Mouse (Mus musculus) spleen, postnatal 10 days (tissue): Measurements from ENCODE around the gene Ror2.

ENCODE experiments used
- DNase-seq, 2 experiments: peaks; one replicate each; pipeline ENCODE4 v3.0.0; 2021 to 2022; ENCODE audit warnings: low spot score in 2 of 2

Gene Ror2

DNA sequence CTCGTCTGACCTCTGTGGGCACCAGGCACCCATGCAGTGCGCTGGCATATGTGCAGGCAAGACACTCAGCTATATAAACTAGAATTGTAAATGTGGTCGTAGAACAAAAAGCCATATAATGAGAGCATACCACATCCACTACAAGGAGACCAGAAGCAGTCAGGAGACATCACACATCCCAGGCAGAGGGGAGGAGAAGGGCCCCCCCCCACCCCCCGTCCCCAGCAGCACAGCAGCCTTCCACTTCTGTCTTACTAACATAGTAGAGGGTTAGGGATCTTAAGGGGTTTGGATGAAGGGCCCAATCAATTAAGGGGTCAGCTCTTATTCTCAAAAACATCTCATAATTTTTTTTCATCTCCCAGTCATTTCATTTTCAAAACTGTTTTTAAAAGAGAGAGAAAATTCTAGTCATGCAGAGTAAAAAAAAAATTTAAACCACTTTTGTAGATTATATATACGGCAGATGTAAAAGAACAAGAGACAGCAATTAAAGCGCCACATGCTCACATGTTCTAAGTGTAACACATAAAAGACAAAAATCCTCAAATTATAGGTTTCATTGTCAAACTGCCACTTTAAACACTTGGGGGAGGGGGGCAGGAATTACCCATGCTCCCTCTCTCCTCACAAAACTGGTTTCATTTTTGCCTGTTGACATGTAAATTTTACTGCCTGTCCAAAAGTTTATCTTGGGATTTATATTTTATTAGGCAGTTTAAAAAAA lies 89.8 kb downstream of the Ror2 start:
- no peak for DNase-seq

DNA sequence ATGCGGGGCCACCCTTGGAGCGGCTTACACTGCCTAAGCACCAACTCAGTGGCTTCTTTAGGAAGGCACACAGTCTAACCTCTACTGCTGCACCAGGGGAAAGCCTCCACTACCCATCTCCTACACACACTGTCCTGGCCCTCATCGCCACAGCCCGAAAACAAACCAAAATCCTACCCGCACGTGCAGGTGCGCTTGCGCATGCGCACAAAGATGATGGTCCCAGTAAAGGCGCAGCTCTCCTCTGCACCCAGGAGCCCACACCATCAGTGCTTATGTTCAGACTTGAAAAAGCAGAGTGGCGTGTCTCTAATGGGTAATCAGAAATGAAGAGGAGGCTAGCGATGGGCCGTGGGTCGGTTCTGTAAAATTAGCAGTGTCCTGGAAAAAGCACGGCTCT lies 91.6 kb downstream of the Ror2 start:
- no peak for DNase-seq

DNA sequence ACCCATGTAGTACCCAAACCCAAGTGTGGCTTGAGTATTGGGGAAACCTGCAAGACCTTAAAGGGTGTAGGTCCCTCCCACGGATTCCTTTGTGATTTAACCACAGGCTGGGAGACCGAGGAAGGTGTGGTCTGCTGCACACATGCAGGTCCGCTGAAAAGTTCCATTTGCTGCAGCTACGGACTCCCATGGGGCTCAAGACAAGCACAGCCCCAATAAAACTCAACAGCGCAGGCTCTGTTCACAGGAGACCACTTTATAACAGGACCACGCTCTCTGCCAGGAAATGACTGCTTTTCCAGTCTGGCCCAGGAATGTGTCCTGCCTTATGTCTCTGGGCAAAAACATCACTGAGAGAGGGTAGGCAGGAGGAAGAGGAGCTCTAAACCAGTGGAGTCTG lies 92.2 kb downstream of the Ror2 start:
- DNase-seq, result no peak

DNA sequence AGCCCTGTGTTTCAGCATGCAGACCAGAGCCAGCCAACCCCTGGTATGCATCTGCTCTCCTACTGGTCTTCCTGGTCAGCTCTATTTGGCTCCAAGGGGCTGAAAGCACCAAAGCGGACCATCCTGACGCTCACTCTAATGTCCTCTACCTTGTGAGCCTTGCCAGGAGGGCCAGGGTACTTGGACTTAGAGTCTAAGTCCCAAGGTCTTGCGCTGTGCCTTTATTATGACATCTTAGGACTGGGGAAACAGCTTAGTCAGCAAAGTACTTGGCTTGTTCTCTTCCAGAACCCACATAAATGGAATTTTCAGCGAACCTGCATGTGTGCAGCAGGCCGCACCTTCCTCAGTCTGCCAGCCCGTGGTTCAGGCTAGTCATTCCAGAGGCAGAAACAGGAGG lies 93.6 kb downstream of the Ror2 start:
- no peak for DNase-seq

DNA sequence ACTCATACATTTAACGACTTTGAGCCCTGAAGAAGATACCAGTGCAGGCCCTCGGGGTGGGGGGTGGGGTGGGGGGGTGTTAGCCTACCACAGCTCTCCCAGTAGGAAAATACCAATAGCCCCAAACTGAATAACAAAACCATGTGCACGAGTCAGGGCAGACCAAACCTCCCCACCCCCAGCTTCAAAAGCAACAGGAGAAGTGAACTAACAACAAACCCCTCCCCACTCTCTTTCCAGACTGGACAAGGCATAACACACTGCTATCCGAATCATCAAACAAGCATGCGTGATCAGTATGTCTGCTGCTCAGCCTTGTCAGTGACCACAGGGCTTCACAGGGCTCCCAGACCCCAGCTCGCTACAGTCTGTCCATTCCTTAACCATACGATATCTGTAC lies 94.3 kb downstream of the Ror2 start:
- DNase-seq, result no peak

DNA sequence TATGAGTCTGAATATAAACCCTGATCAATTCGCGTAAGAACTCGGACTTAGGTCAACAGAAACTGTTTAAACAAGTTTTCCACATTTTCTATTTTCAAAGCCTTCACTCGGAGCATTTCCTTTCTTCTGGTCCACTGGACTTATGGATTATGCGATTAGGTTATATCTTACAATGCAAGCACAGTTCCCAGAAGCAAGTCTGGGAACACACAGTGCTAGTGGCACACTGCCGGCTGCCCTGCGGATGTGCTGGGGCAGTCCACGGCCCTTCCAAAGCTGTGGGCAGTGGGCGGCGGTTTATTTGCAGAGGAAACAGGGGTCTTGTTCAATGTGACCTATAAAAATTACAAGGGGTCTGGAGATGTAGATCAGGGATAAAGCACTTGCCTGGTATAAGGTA lies 97.0 kb downstream of the Ror2 start:
- no peak for DNase-seq

DNA sequence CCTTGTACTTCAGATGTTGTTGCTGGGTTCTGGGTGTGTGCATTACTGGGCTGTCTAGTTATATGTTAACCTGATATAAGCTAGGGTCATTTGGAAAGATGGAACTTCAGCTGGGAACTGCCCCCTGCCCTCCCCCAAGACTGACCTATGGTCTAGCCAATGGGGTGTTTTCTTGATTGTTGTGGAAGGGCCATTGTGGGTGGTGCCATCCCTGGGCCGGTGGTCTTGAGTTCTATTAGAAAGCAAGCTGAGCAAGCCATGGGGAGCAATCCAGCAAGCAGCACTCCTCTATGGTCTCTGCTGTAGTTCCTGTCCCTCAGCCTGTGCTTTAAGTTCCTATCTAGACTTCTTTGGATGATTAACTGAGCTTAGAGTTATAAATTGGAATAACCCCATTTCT lies 101.1 kb downstream of the Ror2 start:
- DNase-seq, result no peak

DNA sequence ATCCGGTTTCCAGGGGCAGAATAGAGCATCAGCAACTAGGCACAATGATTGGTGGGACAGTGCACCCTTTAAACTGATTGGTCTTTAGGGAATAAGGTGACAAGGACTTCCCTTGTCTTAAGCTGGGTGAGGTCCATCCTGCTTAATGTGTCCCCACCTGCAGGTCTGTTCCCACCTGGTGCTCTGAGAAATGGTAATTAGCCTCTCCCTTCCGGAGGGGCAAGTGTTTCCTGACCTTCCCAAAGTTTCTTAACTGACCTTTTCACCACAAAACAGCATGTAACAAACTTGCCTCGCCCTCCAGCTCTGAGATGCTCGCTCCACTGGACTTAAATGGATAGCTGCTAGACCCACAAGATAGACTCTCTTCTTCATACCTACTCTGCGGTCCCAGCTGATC lies 101.8 kb downstream of the Ror2 start:
- no peak for DNase-seq

DNA sequence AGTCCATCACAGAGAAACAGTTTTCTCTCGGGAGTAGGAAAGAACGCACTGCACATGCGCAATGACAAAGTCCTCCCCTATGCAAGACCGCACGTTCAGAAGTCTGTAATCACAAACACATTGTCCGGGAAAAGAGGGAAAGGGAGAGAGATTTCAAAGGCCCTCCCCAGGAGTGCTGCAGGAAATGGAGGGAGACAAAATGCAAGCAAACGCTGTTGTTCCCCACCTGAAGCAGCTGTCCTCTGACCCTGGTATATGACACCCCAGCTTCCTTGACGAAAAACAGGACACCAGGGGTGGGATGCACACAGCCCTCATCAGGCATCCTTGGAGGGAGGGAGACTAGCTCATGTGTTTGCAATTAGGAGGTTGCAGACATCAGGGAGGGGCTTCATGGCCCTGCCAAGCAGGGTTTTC lies 102.8 kb downstream of the Ror2 start:
- DNase-seq, result no peak

DNA sequence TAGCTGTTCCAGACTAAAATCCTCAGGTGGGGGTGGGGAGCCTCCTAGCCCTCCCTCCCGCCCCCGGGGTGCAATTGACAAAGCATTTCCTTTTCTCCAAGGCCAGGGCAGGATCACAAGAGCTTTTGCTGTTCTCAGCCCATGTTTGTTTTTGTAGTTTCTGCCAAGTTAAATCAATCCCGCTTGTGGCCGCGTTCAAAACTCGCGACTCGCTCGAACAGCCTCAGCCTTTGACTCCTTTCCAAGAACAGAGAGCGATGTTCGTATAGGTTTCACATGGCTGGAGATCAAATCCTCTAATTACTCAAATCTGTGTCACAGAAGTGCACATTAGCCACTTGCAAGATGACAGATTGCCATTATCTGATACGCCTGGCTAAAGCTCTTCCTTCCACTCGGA lies 107.3 kb downstream of the Ror2 start:
- no peak for DNase-seq

DNA sequence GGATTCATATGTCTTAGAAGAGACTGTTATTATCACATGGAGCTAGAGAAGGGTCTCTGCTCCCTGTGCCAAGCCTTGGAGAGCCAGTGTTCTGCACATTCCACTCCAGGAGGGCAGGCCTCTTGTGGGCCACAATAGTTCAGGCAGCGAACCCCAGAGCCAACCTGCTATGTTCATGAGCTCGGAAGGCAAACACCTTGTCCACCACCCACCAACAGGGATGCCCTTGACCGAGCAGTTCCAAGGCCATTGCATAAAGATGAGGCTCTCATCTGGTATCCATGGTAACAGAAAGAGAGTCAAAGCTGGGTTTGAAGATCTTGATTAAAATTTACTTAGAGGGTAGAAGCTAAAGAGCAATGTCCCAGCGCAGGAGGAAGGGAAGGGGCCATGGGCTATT lies 107.8 kb downstream of the Ror2 start:
- DNase-seq, result no peak

DNA sequence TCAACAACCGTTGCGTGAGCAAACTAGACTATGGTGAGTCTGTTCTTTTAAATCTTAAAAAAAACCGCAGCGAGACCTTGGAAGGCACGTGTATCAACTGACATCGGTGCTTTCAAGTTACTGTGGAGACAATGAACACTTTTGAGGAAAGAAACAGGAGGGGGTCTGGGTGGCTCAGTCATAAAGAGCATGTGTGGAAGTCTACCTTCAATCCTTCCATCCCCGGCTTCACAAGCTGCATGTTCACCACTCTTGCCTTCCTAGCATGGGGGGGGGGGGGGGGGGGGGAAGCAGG lies 108.6 kb downstream of the Ror2 start:
- no peak for DNase-seq

DNA sequence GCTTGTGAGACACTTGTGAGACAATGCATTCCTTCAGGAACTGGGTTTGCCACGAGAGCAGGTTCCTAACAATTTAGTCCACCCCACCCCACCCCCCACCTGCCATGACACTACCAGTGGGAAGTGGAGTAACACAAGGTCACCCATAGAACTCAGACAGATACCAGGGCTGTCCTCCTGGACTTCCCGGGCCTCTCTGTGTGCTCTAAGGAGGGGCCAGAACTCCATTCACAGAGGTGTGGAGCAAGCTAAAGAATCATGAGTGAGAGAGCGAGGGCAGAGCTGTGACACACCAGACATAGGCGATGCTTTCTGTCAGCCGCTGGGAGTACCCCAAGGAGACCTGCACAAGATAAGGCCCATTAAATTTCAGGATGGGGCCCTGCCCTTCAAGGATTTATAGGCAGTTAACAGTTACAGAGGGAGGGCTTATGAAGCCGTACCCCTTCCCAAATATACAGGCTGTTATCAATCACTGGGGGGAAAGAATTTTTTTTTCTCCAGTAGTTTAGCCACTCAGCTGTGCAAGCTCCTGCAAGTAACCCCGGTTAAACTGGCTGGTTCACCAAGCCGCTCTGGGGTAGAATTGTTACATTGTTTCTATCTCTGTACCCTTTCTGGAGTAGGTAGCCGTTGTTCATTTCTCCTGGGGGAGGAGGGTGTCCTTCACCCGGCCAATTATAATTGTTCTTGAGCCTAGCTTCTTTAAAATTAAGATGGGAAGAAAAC lies 109.1 kb downstream of the Ror2 start:
- no peak for DNase-seq

DNA sequence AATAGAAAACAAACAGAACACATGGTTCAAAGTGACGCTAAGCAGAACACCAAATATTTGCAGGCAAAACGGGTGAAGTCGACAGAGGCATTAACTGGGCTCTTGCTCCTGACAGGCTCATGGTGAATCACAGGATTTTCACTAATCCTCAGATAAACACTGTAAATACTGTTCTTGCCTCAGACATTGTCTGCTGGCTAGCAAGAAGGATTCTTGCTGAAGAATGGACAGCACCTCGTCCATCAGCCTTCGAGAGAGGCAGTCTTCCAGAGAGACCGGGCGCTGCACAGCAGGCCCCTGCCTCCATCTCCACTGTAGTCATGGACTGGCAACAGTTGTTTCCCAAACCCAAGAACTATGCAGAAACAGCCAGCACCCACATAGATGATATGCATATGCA lies 110.9 kb downstream of the Ror2 start:
- no peak for DNase-seq

DNA sequence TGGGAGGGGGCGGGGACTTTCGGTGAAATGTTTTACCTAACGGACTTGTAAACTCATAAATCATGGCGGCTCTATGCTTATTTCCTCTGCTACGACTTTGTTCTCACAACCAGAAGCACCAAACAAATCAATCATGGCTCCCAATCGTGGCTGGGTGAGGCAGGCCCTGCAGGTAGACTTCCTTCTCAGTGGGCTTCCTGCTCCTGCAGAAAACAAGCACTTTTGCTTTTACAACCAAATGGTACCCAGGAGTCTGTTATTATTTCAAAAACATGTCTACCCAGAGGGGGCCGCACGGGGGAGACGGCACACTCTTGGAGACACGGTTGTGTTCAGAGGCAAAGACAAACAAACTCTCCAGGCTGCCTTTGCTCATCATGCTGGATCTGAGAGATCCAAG lies 122.3 kb downstream of the Ror2 start:
- DNase-seq, result no peak

DNA sequence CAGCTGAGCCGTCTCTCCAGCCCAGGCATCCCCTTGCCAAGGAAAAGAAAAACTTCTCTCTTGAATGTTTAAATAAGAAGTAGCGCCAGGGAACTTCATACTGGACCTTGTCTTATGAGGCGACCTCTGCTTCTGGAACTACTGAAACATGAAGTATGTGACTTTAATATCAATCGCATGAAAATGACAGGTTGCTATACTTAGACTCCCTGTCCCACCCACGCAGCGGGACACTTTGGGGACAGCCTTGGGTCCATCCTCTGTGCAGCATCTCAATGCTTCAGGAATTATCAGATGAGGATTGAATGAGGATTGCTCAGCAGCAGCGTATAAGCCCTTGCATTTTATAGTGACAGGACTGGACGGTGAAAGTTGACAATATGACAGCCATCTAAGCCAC lies 122.9 kb downstream of the Ror2 start:
- DNase-seq, result no peak

DNA sequence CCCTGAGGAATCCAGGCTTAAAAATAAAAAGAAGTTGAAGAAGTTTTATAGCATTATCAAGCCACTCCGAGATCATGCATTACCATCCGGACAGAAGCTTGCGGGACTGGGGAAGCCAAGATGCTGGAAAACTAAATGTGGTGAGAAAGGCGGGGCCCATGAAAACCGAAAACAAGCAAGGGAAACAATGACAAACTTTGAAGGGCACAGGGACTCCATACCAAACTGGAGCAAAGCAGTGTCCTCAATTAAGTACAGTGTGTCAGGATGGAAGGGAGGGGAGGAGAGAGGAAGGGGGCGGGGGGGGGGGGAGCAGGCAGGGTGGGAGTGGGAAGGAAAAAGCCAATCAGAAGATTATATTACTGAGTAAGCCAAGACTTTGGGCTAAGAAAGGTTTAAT lies 126.4 kb downstream of the Ror2 start:
- DNase-seq, result no peak

DNA sequence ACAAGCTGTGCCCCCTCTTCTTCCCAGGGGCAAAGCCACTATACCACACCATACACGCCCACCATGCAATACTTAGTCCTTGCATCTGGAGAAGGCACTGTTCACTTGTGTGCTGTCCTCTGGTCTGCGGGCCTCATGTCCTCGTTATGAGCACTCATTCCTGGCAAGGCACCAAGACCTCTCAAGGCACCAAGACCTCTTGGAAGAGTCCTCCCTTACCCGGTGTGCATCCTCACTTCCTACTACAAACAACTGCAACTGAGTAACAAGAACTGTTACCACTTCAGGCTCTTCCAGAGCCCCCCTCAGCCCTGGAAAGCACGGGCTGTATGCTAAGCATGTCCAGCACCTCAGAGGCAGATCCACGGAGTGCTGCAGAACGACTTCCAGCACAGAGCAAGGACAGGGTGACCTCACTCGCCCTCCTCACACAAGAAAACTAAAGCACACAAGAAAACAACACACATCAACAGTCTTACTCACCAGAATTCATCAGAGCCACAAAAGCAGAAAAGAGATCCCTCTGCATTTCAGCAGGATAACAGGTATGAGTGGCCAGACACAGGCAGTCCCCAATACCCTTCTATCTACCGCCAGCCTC lies 127.4 kb downstream of the Ror2 start:
- no peak for DNase-seq

DNA sequence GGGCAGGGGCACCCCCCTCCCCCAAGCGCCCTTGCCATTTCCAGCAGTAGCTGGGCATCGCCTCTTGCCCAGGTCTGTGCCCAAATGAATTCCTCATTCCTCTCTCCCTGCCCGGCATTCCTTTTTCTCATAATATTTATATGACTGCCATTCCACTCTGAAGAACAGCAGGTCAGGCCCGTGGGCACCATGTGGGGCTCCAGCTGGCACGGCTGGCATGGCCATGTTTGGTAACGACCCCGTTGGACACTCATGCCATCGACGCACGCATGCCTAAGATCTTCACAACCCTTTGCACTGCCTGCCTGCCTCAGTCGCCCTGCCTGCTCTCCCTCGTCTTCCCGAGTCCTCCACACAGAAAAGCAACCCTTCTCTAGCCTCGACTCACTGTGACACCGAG lies 129.0 kb downstream of the Ror2 start:
- DNase-seq, result no peak

DNA sequence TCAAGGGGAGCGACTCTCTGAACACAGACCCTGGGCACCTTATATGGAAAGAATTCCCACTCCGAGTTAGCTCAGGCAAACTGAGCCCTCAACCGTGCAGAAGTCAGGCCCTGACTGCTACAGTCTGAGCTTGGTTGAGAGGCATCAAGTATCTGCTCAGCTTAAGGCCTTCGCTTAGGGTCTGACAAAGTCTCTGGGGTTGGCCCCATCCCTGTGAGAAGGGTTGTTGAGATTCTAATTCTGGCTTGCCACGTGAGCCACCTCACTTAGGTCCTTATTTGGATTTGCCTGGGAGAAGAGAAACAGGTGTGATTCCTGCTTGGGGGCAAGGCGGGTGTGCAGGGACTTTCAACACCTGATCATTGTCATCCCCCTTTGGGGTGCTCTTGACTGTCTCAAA lies 129.6 kb downstream of the Ror2 start:
- DNase-seq, result no peak

DNA sequence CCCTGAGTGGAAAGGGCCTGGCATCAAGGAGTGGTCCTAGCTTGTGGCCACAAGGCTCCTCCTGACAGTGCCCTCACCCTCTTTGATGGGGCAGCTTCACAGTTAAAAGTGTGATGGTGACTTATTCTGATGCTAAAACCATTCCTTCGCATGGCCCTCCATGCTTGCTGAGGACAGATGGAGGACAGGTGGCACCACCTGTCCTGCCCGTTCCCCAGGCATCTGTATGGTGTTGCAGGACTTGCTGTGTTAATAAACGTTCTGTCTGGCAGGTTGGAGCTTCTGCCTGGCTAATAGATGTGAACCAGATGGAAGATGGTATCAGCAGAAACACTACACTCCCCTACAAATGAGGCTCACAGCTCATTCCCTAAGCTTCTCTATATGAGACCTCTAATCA lies 140.4 kb downstream of the Ror2 start:
- DNase-seq, result no peak

DNA sequence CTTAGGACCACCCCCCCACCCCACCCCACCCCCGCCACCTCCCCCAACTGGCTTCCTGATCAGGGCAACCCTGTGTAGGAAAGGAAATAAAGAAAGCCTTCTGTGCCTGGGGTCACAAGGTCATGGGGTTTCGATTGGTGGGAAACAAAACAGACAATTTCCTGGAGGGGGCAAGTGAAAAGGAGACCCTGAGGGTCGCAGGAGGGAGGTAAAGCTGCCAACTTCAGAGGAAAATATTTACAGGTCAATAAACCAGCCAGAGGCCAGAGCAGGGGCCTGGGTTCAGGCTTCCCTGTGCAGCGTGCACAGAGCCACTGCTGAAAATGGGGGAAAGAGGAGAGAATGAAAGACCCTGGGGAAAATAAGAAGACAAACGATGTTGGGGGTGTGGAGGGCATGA lies 142.8 kb downstream of the Ror2 start:
- DNase-seq, result no peak

DNA sequence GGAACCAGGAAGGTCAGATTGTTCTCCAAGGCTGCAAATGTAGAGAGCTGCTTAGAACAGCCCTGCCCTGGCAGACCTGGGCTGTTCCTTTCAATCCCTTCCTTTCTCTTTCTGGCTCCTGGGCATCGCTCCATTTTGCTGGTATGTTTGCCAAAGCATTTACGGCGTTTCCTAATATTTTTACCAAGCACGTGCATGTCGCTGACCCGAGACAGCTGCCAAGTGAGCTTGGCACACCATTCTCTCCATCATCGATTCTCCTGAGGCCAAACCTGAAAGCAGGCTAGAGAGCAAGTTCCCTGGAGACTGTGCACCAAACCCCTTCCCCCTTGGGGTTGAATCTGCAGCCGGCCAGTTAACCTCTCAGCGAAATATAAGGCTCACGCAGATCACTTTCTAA lies 143.7 kb downstream of the Ror2 start:
- no peak for DNase-seq

DNA sequence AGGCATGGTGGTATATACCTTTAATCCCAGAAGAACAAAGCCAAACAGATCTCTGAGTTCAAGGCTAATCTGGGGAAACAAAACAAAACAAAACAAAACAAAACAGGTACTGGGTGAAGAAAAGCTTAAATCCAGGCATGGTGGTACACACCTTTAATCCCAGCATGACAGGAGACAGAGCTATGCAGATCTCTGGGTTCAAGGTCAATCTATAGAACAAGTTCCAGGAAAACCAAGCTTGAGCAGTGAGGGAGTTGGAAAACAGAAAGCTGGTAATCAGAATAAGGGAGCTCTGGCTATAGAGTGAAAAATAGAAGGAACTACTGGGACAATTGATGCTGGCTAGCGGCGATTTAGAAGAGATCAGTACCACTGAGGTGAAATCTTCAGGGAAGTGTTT lies 145.6 kb downstream of the Ror2 start:
- DNase-seq, result no peak
